Mouse (Mus musculus) megakaryocyte progenitor cell, adult 5-6 weeks (primary cell): ENCODE results near the gene Gm12184. TPM values are rescaled to one million over a fixed set of nuclear protein-coding genes. Genes with fewer than 3 reads are reported as not detected.
"Not testable (repeated sequence)": the region's sequence is repeated elsewhere in the genome, so short reads cannot be mapped to it uniquely, and the experiment has no call there.

Experiments used
- ATAC-seq: replicated peaks from 2 replicates; pipeline ENCODE4 v1.8.0; 2016; ENCODE audit warnings: mild to moderate bottlenecking, moderate TSS enrichment, inconsistent platforms; ENCODE audit not compliant: poor library complexity
- total RNA-seq, 2 experiments: library from RNA; stranded (forward) in 1 of 2; stranded (reverse) in 1 of 2; fragments of 157-497, 149-512 nt in 1 of 2; fragments of 200-1000 nt in 1 of 2; gene quantifications; 2 replicates each; pipeline versions ENCODE4 v1.2.3 to v1.2.4; 2015 to 2017

Gene Gm12184
- total RNA-seq (2015) (4.6 and 6.8 TPM in 2 replicates), total RNA-seq (2017) (14.6 and 22.1 TPM in 2 replicates)

DNA sequence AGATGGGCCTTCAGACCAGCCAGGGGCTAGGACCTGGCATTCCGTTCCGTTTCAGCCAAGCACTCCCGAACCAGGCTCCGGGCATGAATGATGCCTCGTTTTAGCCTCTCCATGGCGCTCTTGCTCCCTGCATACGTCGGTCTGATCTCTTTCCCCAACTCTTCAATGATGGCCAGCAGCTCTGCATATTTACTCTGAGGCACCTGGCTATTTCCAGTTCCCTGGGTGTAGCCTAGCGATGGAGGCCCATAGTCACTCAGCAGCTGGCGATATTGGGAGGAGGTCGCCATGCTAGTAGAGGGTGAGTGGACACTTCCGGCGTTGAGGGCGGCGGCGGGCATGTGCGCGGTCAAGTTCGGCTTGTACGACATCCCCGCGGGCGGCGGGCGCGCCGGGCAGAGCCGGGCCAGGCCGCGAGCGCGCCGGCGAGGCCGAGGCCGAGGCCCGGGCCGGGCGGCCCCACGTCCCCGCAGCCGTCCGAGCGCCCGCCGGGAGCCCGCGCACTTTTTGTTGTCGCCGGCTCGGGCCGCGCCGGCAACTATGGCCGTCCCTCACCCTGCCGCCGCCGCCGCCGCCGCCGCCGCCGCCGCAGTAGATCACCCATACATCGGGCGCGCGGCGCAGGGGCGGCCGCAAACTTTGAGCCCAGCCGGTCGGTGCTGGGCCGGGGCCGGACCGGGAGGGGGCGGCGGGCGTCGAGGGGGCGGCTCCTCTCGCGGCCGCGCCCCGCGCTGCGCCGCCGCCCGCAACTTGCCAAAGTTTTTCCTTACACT, at the start of gene Gm12184, which contains the start of gene Trim7:
Gene Gm12184, minus strand, starts transcription at position 677 of the 773 bp plus-strand sequence.
Gene Trim7, plus strand, starts transcription at position 162 of the 773 bp plus-strand sequence.
- peak; percentile 29 for ATAC-seq

DNA sequence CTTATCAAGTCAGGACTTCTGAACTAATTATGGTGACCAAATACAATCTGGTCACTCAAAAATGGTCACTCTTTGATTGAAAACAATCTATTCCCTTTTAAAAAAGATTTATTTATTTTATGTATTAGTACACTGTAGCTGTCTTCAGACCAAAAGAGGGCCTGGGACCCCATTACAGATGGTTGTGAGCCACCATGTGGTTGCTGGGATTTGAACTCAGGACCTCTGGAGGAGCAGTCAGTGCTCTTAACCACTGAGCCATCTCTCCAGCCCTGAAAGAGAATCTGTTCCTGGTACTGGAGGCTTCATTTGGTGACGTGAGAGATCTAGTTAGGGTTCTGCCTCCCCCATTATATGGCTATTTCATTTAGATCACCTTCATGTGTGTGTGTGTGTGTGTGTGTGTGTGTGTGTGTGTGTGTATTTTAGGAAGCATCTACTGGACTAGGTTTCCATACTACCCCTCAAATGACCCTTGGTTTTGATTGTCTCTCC, 48.9 kb upstream of the Gm12184 start:
- ATAC-seq, result not testable (repeated sequence)

DNA sequence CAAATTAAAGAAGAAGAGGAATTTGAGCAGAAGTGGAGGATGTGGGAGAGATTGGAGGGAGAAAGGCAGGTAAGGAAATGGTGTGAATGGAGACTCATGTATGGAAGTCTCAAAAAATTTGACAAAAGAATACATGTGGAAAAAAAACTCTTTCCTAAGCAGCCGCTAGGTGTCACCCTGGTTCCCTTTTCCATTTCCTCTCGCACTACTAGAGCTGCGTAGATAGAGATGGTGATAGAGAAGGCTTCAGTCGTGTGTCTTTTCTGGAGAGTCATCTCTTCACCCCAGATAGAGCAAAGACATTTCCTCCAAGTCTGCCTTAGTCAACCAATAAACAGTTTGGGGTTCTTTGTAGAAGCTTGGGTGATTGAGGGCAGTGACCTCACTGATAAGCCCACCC, 48.0 kb upstream of the Gm12184 start:
- ATAC-seq, result peak; percentile 43

DNA sequence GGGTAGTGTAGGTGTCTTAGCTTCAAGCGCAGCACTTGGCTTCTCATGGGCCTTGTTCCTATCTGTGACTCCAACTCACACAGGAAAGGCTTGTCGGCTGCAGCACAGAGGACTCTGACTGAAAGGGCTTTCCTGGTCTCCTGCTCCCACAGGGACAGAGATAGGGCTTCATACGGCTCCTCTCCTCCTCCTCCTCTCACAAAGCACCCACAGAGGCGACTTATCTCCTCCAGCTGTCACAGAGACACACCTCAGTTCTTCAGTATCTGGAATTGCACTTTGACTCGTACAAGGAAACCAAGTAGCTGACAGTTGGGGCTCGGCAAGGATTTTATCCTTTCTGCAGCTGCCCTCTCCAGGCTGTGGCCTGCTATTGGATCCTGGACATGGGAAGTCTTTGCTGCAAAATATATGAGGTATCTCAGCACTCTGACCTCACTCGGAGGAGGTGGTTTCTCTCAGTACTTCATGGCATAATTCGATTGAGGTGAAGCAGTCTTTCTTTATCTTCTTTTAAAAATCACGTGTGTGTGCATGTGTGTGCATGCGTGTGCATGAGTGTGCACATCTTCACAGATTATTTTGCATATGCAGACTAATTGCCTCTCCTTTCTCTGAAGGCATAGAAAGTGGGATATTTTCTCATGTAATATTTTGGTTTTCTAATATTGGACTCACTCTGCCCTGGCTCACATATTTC, 47.3 kb upstream of the Gm12184 start:
- ATAC-seq, result peak; percentile 59

- ATAC-seq, result no peak
Measured at GRCm38 (mm10) chr11:48872695-48873300, 46.3 kb upstream of the Gm12184 start.

DNA sequence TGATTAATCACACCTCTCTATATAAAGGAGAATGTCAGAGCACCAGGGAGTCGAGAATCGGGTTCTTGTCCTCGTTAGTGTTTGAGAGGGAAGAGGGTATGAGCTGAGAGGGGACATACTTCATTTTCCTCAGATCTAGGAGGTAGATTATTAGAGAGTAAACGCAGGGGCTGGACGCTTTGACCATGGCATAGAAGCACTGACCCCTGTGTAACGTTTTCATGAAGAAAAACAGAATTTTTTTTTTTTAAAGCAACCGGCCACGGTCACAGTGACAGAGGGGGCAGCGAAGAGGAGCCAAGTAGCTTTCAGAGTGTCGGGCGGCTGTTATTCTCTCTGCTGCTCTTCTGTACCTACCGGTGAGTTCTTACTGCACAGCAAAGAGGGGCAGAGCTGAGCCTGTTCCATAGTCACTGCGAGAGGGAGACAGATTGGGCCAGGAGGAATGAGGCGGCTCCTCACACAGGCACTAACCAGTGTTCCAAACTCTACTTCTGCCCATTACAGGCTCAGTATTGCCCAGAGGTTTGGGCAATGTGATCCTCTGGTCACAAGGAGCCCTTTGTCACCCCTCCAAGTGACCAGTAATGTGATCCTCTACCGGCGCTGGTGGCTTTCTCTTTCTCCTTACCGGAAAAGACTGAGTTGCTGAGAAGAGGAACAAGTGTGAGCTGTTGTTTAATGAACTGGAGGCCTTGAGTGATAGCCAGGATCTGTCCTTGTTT, 45.5 kb upstream of the Gm12184 start:
- peak; percentile 9 for ATAC-seq

DNA sequence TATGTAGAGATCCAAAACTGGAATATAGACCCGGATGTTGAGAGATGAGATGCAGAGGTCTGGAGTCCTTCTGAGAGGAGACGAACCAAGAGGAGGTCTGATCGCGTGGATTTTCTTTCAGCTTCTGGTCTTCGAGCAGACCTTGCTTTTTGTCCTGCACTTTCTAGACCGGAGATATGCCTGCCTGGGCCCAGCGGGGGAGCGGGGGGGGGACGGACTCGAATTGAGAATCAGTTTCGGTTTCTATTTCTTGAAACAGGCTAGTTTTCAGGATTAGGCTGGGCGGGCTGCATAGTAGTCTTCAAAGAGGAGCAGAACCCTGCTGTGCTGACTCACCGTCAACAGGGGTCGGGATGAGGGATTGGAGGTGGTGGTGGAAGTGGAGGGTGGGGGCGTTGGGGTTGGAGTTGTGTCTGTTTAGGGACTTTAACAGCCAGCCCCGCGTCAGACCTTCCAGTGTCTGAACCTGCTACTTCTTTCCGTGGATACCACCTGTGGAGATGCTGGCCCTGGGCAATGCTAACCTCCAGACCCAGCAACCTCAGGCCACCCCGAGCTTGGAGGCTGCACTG, 44.8 kb upstream of the Gm12184 start, which contains the start of gene Irgm1:
Gene Irgm1, minus strand, starts transcription at position 483 of the 572 bp plus-strand sequence.
- ATAC-seq, result peak; percentile 39

GRCm38 (mm10) chr11:48870781-48871180, 44.3 kb upstream of the Gm12184 start:
- peak; percentile 7; the same call in 1 of the 2 replicates for ATAC-seq

- no peak for ATAC-seq
Measured at GRCm38 (mm10) chr11:48869380-48870110, 43.1 kb upstream of the Gm12184 start.

DNA sequence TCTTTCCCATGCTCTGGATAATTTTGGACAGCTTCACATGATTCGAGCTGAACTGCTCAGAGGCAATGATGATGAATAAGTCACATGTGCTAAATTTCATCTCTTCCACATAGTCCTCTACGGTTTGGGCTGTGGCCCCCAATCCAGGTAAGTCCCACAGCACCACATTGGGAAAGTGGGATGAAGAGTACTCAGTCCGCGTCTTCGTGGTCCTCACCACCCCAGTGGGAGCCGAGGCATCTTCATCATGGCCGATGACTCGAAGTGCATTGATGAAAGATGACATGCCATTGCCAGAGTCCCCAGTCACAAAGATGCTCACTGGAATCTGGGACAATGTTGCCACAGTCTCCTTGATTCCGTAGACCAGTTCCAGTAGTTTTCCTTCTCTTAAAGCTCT, 40.0 kb upstream of the Gm12184 start:
- no peak for ATAC-seq

DNA sequence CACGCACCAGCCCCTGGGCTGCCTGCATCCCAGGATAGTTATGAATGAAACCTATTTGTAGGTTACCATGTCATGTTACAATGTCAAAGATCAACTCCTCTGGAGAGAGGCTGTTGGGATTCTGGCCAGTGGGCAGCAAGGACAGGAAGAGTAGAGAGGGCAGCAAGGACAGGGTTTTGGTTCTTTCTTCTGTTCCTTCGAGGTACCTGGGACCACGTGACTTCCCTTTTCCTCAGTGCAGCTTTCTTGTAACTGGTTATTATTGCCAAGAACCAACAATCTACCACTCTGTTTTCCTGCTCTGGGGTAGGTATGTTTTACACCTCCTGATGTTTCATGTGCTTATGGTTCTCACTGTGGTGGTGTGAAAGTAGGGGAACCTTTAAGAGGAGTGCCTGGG, 37.4 kb upstream of the Gm12184 start:
- ATAC-seq, result no peak

GRCm38 (mm10) chr11:48862784-48863319, 36.4 kb upstream of the Gm12184 start:
- ATAC-seq, result no peak

- peak; percentile 32 for ATAC-seq
Measured at GRCm38 (mm10) chr11:48859014-48859413, 32.6 kb upstream of the Gm12184 start.

DNA sequence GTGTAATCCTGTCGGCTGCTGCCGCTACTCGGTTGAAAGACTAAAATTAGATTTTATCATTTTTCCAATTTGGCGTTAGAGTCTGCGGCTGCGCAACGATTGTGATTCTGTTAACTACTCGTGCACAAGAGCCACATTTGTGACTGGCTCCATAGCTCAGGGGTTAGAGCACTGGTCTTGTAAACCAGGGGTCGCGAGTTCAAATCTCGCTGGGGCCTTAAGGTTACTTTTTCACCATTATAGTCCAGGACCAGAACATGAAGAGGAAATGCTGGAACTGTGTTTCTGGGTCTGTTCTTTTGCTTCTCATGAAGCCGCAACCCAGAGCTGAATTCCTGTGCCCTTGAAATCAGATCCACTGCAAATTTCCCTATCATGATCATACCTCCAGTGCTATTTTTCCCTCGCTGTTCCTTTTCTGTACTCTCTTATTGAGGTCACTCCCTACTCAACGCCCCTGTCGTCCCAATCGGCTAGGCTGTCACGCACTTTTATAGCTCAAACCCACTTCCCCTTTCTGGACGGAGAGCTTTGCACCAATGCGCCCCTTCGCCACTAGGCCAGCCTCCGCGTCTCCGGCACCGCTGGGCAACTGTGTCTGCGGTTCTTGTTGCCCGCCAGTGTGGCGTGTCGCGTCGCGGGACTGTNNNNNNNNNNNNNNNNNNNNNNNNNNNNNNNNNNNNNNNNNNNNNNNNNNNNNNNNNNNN, 27.2 kb upstream of the Gm12184 start:
- peak; percentile 49 for ATAC-seq

- ATAC-seq, result 0 out of 2 replicates have a peak, but pooled peaks have one; percentile 0
Measured at GRCm38 (mm10) chr11:48852624-48853473, 26.4 kb upstream of the Gm12184 start.

DNA sequence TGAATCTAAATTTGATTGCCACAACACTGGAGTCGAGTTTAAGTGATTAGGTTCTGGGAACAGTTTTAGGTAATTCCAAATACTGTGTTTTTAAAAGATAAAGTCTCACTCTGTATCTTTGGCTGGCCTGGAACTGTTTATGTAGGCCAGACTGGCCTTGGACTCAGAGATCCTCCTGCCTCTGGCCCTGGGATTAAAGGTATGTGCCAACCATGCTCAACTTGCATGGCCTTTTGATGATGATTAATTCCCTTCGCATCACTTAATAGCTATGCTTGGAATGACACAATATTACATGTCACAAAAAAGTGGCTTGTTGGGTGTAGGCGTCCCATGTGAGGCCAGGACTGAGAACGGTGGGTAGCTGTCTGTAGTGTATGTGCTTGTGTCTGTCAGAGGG, 25.7 kb upstream of the Gm12184 start:
- ATAC-seq, result no peak

- no peak for ATAC-seq
Measured at GRCm38 (mm10) chr11:48851270-48851995, 25.0 kb upstream of the Gm12184 start.
